Mouse (Mus musculus): ENCODE measurements at regions not wholly inside any gene's neighbourhood (a gene's known extent, or its start where the extent isn't known, plus 50 kb on each side); places are given as distances from the start of the nearest gene placed in this dataset.
A peak's percentile ranks its signal among the peaks of the same experiment; 100 is the strongest.
"Not testable (repeated sequence)": the region's sequence is repeated elsewhere in the genome, so short reads cannot be mapped to it uniquely, and the experiment has no call there.

DNA sequence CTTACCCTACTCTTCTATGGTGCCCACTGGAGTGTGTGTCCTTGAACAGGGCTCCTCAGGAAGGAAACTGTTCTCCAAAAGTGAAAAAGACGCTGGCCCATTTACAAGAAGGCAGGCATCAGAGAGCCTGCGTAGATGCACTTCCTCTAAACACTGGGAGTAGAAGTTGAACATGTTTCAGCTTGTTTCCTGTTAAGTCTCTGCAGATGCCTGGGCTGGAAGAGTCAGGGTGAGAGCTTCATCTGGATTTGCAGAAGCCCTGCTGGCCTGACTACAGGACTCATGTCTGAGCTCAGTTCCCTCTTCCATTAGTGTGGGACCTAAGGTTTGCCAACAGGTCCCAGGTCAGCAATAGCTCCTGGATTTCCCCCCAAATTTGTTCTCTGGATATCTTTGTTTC lies 54.7 kb upstream of the Nlrp1b start:
- DNase-seq (ENCODE audit: low spot score in 2 of 2), result peak in 1 of 2 experiments; percentile 2
- intact Hi-C loops (cut with DNase I), result no loop called here

DNA sequence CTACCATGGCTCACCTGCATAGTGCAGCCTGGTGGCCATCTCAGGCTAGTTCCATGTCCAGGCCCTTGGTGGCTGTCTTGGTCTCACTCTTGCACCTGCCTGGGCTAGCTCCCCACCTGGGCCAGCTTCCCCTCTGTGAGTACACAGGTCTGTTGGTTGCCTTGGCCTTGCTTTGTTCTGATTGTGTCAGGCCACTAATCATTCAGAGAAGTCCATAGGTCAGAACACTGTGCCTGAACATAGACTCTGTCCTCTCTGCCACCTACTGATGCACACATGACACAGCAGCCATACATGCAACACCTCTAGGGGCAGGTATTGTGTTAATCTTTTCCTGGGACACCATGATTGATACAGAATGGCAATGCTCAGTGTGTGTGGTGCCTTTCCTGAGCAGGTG lies 57.7 kb upstream of the Nlrp1b start:
- intact Hi-C loops (cut with DNase I); DNase-seq (ENCODE audit: low spot score in 2 of 2): not testable (repeated sequence)

DNA sequence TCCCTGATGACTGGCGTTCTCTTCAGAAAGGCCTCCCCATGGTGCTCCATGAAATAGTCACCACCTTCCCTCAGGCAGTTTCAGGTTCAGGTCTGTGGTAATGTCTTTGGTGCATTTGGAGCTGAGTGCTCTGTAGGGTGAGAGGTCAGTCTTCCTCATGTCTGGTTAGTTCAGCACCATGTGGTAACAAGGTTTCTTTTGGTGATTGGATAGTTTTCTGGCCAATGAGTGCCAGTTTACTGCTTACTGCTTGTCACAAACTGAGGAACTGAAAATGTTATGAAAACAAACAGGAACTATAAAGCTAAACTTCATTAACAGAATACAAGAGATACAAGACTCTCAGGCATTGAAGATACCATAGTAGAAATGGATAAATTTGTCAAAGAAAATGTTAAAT lies 59.0 kb upstream of the Nlrp1b start:
- no peak for DNase-seq (ENCODE audit: low spot score in 2 of 2)
- intact Hi-C loops (cut with DNase I), result no loop called here

DNA sequence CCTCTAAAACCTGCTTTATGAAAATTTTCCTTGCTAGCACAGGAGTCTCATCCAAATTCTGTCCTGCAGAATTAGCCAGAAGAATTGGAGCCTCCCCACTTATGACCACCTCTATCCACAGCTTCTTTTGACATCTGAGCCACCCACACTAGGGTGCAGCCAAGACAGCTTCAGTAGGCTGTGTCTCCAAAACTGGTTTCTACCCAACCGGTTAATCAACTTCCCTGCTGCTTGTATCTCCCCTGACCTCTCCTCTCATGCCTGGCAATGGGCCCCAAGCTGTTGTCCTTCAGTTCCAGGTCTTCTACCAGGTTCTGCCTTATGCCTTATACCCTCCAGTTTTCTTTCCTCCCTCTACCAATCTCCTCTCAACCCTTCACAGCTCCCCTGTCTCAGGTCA lies 68.9 kb upstream of the Nlrp1b start:
- intact Hi-C loops (cut with DNase I), result no loop called here
- no peak for DNase-seq (ENCODE audit: low spot score in 2 of 2)

DNA sequence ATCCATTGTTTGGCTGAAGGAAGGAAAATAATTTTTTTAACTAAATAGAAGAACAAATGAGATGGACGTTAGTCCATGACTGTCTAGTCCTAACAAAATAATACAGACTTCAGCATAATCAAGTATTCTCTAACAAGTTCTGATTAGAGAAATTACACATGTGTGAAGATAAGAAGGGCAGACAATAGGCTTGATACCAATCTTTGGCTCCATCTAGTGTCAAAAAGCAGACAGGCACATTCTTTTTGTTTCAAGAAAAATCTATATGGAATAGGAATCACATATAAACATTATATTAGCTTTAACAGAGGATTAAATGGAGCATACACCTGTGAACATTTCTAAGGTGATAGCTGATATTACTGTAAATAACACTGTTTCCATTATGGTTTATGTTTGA lies 92.9 kb upstream of the Nlrp1b start:
- intact Hi-C loops (cut with DNase I), result loop anchor here (10.0 kb wide), 1 partner anchor 289 kb away; the partner anchor contains the start of gene 6330403K07Rik
- DNase-seq (ENCODE audit: low spot score in 2 of 2), result peak; percentile 13 to 22

DNA sequence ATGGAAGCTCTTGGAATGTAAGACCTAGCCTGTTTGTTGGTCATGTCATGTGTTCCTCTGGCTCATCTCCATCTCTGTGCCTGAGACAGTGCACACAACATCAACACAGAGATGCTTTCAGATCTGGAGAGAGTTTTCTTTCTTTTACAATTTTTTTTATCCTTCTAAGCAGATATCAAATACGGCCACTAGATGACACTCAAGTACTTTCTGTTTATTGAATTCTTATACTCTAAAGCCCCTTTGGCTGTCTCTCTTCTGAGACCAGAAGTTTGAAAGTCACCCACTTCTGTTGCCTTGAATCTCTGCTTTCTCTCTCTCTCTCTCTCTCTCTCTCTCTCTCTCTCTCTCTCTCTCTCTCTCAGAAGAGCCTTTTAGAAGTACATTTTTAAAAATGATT lies 106.9 kb upstream of the Nlrp1b start:
- DNase-seq (ENCODE audit: low spot score in 2 of 2), result peak in 1 of 2 experiments; percentile 30
- intact Hi-C loops (cut with DNase I), result no loop called here

DNA sequence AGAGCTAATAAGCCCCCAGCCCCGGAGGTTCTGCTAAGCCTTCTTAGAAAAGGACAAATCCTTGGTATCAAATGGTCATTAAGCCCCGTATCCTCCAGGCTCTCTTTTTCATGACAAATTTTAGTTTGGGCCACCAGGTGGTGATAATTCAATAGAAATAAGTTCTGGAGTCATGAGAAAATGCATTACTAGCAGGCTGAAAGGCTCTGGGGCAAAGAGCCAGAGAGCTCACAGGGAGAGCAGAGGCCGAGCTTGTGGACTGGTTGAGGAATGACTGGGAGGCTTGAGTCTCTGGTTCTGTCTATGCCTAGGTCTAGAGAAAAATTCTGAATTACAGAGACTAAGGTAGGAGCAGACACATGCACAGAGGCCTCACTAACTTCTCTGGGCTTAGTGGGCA lies 115.5 kb upstream of the Nlrp1b start:
- intact Hi-C loops (cut with DNase I), result loop anchor here (1.0 to 10.0 kb wide), 2 partner anchors 409 to 691 kb away; partner anchors contain the start of gene Aipl1
- peak; percentile 55 to 56 for DNase-seq (ENCODE audit: low spot score in 2 of 2)

DNA sequence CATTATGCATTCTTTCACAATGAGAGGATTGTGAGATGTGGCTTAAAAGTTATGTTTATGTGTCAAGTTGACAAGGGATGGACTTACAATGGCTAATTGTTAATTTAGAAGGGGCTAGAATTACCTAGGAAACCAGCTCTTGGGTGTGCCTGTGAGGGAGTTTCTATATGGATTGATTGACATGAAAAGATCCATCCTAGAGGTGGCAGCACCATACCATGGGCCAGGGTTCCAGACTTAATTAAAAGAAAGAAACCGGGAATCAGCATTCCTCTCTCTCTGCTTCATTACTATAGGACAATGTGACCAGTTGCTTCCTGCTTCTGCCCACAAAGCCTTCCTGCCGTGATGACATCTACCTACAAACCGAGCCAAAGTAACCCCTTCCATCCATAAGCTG lies 126.6 kb upstream of the Nlrp1b start:
- intact Hi-C loops (cut with DNase I), result no loop called here
- DNase-seq (ENCODE audit: low spot score in 2 of 2), result no peak

DNA sequence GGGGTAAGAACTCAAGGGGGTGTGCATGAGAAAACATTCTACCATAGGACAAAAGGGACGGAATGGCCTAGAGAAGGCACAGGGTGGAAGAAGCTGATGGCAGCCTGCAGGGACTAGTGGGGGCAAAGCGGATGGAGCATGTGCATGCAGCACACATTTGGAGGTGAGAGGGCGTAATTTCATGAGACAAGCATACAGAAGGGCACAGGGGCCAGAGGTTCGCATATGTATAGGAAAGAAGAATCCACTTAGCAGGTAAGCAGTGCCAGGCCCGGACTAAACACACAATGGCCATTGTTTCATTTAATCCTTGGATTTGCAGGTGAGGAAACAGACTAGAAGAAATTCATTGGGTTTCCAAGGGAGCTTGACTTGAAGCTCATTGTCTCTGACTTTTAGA lies 130.3 kb upstream of the Nlrp1b start:
- intact Hi-C loops (cut with DNase I), result no loop called here
- no peak for DNase-seq (ENCODE audit: low spot score in 2 of 2)

DNA sequence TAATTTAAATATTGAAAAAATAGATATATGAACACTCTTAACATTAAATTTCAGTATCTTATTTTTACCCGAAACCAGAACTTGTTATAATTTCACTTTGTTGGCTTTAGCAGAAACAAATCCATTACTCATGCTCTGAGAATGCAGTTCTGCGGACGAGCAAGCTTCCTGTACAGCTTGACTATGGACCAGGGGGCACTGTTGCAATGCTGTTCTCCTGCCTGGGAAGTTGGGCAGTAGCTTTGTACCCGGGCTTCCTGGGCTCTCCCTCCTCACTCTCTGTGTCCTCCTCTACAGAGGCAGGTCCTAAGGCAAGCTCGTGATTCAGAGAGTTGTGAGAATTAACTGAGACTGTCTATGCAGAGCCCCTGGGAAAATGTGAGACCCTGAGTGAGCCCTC lies 141.3 kb upstream of the Nlrp1b start:
- intact Hi-C loops (cut with DNase I), result no loop called here
- DNase-seq (ENCODE audit: low spot score in 2 of 2), result no peak

DNA sequence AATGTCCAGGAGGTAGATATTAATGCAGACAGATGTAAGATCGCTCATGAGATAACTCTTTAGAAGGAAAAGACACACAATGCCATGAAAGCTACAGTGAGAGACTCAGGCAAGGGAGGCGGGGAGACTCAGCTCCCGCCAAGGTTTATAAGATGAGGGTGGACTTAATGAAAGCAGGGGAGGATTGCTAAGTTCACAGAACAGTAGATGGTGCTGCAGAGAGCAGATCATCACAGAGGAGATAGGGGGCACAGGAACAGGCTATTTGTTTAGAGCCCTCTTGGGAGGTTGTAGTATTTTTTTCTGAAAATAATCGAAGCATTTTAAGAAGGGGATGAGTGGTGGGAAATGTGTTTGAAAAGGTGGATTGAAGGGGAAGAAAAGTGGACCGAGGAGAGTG lies 144.6 kb upstream of the Nlrp1b start:
- intact Hi-C loops (cut with DNase I), result no loop called here
- no peak for DNase-seq (ENCODE audit: low spot score in 2 of 2)

DNA sequence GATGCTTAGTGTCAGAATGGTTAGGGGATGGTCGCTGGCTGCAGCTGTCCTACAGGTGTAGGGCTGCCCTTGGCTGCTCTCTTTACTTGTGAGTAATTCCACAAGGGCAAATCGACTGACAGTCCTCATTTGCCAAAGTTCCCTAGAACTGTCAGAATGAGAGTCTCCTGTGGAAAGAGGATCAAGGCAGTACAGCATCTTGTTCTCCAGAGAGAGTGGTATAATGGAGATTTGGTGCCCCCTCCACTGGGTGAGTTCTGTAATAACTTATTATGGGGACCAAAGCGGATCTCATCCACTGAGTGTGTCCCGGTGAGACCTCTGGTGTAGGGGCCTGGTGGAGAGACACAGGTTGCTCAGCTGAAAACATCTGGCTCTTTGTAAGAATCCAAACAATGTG lies 157.9 kb upstream of the Nlrp1b start:
- intact Hi-C loops (cut with DNase I), result no loop called here
- no peak for DNase-seq (ENCODE audit: low spot score in 2 of 2)

DNA sequence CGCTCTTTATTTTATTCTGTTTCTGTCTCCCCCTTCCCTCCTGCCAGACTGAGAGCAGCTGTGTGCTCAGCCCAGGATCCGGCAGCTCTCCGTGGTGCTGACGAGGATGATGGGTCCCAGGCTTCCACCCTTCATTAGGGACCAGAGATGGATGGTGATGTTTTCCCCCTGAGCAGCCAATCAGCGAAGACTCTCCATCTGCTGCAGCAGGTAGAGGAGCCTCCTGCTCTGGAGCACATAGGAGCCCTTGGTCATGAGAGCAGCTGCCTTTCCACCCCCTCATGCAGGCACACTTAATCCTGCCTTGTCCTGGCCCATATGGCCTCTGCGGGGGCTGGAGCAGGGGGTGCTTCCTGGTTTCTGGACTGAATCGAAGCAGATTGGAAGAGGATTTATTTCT lies 159.1 kb upstream of the Nlrp1b start:
- DNase-seq (ENCODE audit: low spot score in 2 of 2), result peak; percentile 20 to 24
- intact Hi-C loops (cut with DNase I), result no loop called here

DNA sequence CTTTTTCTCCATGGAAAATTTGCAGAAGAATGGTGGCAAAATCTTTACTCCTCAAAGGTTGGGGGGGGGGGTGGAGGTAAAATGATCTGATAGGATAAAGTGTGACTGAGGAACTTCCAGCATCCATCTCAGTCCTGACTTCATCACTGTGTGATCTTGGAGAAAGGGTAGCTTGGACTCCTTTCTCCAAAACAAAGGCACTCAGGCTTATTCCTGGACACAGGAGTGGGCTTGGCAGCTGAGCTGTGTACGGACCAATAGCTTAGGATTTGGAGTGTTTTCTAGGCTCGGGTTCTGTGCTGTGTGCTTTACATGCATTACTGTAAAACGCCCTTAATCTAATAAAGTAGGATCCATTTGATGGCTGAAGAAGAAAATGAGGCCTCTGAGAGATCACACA lies 159.6 kb upstream of the Nlrp1b start:
- no peak for DNase-seq (ENCODE audit: low spot score in 2 of 2)
- intact Hi-C loops (cut with DNase I), result no loop called here

DNA sequence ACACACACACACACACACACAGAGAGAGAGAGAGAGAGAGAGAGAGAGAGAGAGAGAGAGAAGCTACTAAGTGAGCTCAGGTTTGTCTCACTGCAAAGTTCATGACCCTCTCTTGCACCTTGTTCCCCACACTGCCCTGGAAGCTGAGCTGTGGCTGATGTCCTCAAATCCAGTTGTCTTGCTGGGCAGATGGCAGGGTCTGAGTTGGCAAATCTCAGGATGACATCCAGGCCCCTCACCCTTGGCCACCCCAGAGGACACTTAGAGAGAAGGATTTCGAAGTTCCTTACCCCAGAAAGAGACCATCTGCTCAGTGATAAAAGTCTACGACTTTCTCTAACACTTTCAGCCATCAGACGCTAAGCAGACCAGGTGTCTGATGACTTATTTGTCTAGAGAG lies 160.1 kb upstream of the Nlrp1b start:
- intact Hi-C loops (cut with DNase I), result no loop called here
- no peak for DNase-seq (ENCODE audit: low spot score in 2 of 2)

DNA sequence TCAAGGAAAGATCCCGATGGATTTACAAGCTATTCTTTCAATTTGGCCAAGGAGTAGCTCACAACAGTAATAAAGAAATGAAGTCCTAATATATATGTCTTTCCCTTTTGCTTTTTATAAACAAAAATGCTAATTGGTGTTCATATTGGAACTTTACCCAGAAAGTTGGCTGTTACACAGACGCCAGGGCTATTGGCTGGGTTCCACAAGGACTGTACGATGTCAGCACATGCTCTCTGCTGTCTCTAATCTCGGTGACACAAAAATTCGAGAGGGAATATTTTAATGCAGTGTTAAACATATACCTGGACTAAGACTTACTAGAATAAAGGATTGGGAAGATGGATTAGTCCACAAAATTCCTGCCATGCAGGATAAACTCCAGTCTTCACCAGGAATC lies 162.9 kb upstream of the Nlrp1b start:
- no peak for DNase-seq (ENCODE audit: low spot score in 2 of 2)
- intact Hi-C loops (cut with DNase I), result no loop called here

DNA sequence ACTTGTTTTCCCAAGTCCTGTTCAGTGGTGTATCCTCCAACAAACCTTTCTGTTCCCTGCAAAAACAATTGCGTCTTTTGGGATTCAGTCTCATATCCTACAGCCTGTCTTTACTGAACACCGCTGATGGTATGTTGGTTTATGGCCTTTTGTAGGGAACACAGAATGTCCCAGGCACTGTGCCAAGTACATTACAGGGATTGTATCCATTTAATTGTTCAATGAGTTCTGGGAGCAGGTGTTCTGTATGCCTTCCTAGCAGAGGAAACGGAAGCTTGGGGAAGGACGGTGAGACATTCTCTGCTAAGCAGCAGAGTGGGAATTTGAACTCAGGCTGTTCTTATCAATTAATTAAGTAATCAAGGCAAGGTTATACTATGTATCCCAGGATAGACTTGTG lies 164.5 kb upstream of the Nlrp1b start:
- DNase-seq (ENCODE audit: low spot score in 2 of 2), result no peak

DNA sequence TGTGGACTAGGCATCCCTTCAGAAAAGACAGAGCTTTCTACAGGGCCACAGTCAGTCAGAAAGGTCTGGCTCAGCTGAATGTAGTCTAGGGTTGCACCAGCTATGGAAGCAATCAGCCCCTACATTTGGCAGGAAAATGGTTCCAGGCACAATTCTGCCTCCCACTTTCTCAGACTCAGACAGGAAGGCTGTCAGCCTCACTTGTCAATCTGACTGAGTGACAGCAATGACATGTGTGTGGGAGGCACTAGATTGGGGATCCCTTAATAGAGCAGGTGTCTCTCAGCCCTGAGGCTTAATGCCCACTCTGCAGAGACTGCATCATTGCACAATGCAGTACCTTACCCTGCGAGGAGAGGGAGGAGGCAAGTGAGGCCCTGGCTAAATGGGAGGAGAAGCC lies 165.1 kb upstream of the Nlrp1b start:
- no peak for DNase-seq (ENCODE audit: low spot score in 2 of 2)
- intact Hi-C loops (cut with DNase I), result no loop called here

More for the DNA sequence above, 164.5 kb upstream of the Nlrp1b start:
- intact Hi-C loops (cut with DNase I), result no loop called here

DNA sequence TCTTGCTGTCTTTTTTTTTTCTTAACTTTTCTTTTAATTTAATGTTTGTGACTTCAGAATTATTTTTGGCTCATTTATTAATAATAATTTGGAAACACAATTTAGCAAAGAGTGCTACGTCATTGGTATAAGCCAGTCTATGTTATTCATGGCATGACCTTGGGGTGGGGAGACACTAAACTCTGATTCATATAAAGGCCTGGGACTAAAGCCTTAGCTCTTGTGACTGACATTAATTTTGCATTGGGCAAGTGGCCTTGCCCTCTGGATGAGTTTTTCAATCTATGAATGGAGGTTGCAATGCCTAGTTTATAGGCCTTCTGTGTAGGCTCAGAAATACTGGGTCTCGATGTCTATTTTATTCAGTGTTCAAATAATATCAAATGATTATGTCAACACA lies 169.8 kb upstream of the Nlrp1b start:
- no peak for DNase-seq (ENCODE audit: low spot score in 2 of 2)
- intact Hi-C loops (cut with DNase I), result no loop called here

DNA sequence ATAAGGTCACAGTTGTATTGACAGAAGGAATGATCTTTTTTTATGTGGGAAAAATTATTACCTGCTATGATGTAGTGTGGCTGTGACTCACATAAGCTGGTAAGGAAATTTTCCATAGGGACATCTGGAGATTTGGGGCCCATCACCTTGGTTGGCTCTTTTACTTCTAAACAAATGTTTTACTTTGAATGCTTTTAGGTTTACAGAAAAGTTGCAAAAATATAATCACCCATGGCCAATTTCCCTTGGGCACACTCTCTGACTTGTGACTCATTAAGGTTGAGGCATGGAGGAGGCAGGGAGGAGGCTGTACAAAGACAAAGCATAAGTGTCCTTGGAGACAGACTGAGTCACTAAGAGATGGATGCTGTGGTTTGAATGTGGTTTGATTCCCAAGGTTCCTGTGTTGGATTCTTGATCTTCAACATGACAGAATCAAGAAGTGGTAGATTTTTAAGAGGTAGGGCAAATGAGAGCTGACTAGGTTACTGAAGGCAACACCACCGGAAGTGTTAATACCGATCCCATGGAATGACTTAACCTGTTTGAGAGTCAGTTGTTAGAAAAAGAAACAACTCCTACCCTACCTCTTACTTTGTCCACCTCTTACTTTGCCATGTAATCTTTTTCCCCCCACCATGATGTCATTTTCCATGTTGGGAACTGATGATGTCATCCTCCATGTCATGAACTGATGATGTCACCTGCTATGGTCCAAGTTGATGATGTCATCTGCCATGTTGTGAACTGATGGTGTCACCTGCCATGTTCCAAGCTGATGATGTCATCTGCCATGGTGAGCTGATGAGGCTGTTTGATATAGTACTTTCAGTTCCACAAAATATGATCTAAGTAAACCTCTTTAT lies 171.1 kb upstream of the Nlrp1b start:
- DNase-seq (ENCODE audit: low spot score in 2 of 2), result no peak
- intact Hi-C loops (cut with DNase I), result no loop called here

DNA sequence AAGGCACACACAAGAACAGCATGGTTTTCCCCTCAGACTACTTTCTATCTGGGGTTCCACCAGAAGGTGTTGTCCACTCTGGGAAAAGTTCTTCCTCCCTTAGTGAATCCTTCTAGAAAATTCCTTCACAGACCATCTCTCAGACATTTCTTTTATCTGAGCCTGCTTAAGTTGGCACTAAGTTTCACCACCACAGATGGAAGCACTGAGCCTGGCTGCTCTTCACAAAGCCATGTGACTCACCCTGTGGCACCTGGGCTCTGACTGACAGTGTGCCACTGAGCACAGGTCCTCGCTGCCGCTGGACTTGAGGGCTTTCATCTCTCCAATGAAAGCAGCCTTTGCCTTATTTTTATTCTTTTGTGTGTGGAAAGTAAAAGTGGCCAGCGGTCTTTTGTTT lies 173.8 kb upstream of the Nlrp1b start:
- intact Hi-C loops (cut with DNase I), result no loop called here
- no peak for DNase-seq (ENCODE audit: low spot score in 2 of 2)

DNA sequence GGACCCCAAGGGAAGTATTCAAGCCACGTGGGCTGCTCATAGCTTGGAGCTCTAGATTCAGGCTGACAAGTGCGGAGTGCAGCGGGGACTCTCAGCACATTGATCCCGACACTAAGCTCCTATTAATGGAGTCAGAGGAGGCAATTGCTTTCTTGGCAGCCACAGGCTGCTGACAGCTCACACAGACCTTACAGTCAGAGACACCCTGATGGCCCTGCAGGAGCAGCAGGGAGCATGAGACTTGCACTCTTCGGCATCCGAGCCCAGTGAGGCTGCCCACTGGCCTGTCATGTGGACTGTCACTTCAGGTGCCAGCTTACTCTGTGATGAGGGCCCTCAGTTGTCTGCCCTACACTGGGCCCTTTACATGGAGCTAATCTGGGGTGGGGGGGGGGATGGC lies 176.5 kb upstream of the Nlrp1b start:
- intact Hi-C loops (cut with DNase I), result no loop called here
- DNase-seq (ENCODE audit: low spot score in 2 of 2), result no peak

Data from left cerebral cortex, postnatal 14 days (tissue).